Mouse (Mus musculus): ENCODE data around the gene Irf2bp2. TPM values are rescaled to one million over a fixed set of nuclear protein-coding genes. Genes with fewer than 3 reads are reported as not detected.

Gene Irf2bp2
- polyA plus RNA-seq, 1 experiment from 2014 or later = 8.0 TPM

- Histone ChIP-seq H3K4me1 (ENCODE audit: control insufficient read depth, insufficient read depth, low read depth, low read length) (no peaks in the 10 kb centered on the region), H3K36me3 (ENCODE audit: control insufficient read depth, insufficient read depth, low read length) (no peaks in the 10 kb centered on the region), H3K4me2 (ENCODE audit: low read length) (no peak overlapping the region), H3K27ac (ENCODE audit: low read depth, low read length) (no peak overlapping the region), H3K9me3 (ENCODE audit: control insufficient read depth, low read length) (peaks cover 3% of the 10 kb centered on the region; the same call in 1 of the 2 replicates), H3K9ac (ENCODE audit: low read depth, low read length) (no peak overlapping the region), H3K27me3 (replicated peaks; ENCODE audit: control insufficient read depth, insufficient read depth, low read length) (no peaks in the 10 kb centered on the region), H3K4me3 (ENCODE audit: low read length) (no peak overlapping the region)
- WGBS = 94% methylated on average over 8 of the region's 8 CpGs
- no peak for ATAC-seq
Measured at GRCm38 (mm10) chr8:126576919-126577318, 16.9 kb downstream of the Irf2bp2 start.

DNA sequence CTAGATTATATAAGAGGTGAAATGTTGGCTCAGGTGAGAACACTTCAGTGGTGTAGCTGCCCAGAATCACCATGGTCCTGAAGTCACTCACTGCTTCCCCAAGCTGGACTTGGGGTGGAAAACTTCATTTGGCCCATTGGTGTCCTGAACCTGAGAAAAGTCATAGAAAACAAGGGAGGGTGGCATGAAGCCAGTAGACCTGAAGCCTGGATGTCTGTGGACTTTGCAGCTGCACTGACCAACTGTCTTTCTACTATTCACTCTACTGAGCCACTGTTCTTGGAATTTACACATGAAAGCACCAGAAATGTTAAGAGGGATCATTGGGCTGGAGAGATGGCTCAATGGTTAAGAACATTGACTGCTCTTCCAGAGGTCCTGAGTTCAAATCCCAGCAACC, 17.7 kb downstream of the Irf2bp2 start:
- Histone ChIP-seq H3K9ac (ENCODE audit: low read depth, low read length) (no peak overlapping the region), H3K27ac (ENCODE audit: low read depth, low read length) (no peak overlapping the region), H3K4me1 (ENCODE audit: control insufficient read depth, insufficient read depth, low read depth, low read length) (no peaks in the 10 kb centered on the region), H3K27me3 (replicated peaks; ENCODE audit: control insufficient read depth, insufficient read depth, low read length) (no peaks in the 10 kb centered on the region), H3K4me2 (ENCODE audit: low read length) (no peak overlapping the region), H3K4me3 (ENCODE audit: low read length) (no peak overlapping the region), H3K9me3 (ENCODE audit: control insufficient read depth, low read length) (peaks cover 3% of the 10 kb centered on the region; the same call in 1 of the 2 replicates), H3K36me3 (ENCODE audit: control insufficient read depth, insufficient read depth, low read length) (no peaks in the 10 kb centered on the region)
- no peak for ATAC-seq

DNA sequence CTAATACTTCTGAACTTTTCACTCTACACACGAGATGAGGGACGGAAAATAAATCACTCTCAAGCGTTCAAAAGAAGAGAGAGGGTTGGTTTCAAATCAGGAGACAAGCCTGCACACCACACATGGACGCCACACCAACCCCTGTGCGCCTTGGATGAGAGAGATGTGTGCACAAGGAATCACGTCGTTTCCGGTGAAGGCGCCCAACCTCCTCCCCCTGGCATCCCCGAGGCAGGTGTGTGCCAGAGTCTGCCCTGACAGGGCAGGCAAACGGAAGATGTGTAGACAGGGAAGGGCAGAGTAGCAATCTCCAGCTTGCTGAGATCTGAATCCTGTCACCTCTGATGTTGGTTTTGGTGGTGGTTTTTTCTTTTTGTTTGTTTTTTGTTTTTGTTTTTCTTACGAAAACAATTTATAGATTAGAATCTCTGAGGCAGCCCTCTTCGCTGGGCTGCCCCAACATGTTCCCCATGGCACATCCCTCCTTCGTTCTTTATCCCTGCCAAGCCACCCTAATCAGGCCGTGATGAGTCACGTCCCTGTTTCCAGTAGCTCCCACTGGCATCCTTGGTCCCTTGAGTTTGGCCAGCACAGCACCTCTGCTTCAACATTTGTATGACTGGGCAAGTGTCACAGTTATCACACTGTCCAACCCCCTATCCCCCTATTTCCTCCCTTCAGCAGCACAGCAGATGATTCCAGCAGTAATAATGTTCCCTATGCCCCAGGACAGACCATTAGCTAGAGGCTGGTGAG, 18.7 kb downstream of the Irf2bp2 start:
- Histone ChIP-seq H3K4me2 (ENCODE audit: low read length) (no peak overlapping the region), H3K4me3 (ENCODE audit: low read length) (no peak overlapping the region), H3K9ac (ENCODE audit: low read depth, low read length) (no peak overlapping the region), H3K27ac (ENCODE audit: low read depth, low read length) (no peak overlapping the region), H3K4me1 (ENCODE audit: control insufficient read depth, insufficient read depth, low read depth, low read length) (peaks cover 1% of the 10 kb centered on the region; the same call in 1 of the 2 replicates), H3K36me3 (ENCODE audit: control insufficient read depth, insufficient read depth, low read length) (no peaks in the 10 kb centered on the region), H3K9me3 (ENCODE audit: control insufficient read depth, low read length) (no peaks in the 10 kb centered on the region), H3K27me3 (replicated peaks; ENCODE audit: control insufficient read depth, insufficient read depth, low read length) (no peaks in the 10 kb centered on the region)
- WGBS = 90% methylated on average over 16 of the region's 16 CpGs
- ATAC-seq = no peak

DNA sequence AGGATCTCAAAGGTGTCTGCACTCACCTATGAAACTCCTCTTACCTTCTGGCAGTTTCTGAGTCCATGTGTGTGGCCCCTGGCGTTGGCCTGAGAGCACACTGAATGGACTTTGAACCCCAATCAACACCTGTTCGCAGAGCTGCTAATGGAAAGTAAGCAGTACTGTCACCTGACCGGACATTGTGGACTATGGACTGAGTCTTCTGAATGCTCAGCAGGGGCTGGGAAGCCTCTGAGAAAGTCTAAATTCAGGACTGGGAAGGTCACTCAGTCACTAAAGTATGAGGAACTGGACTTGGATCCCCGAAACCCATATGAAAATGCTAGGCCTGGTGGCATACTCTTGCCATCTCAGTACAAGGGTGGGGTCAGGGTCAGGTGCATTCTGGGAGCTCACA, 19.9 kb downstream of the Irf2bp2 start:
- Histone ChIP-seq H3K4me2 (ENCODE audit: low read length) (no peak overlapping the region), H3K27ac (ENCODE audit: low read depth, low read length) (no peak overlapping the region), H3K9me3 (ENCODE audit: control insufficient read depth, low read length) (no peaks in the 10 kb centered on the region), H3K9ac (ENCODE audit: low read depth, low read length) (no peak overlapping the region), H3K4me1 (ENCODE audit: control insufficient read depth, insufficient read depth, low read depth, low read length) (peaks cover 6% of the 10 kb centered on the region; the same call in 1 of the 2 replicates), H3K36me3 (ENCODE audit: control insufficient read depth, insufficient read depth, low read length) (no peaks in the 10 kb centered on the region), H3K27me3 (replicated peaks; ENCODE audit: control insufficient read depth, insufficient read depth, low read length) (no peaks in the 10 kb centered on the region), H3K4me3 (ENCODE audit: low read length) (no peak overlapping the region)
- 93% methylated on average over 4 of the region's 4 CpGs for WGBS
- ATAC-seq = no peak

DNA sequence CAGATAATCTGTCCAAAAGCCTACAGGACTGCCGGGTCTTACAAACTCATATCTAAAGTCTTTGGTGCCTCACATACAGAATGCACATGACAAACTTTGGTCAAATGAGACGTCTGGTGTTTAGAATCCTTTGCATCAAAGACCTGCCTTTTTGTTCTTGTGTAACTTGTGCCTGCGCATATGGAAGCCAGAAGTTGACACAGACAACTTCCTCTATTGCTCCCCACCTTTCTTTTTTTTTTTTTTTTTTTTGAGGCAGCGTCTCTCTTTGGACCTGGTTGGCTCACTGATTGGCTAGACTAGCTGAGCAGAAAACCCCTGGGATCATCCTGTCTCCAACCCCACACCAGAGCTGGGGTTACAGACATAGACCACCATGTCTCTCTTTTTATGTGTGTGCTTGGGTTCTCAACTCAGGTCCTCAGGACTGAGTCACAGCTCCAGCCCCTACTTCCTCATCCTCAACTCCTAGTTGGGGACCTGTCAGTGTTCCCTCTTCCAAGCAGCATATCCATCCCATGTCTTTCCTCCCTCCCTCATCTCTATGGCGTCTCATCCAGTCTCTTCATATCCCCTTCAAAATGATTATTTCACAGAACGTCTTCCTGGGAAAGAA, 20.6 kb downstream of the Irf2bp2 start:
- no peaks in the 10 kb centered on the region for H3K9me3 ChIP-seq (ENCODE audit: control insufficient read depth, low read length)
- no peak for ATAC-seq

GRCm38 (mm10) chr8:126571065-126571660, 22.6 kb downstream of the Irf2bp2 start:
- Histone ChIP-seq H3K4me2 (ENCODE audit: low read length) (no peak overlapping the region), H3K36me3 (ENCODE audit: control insufficient read depth, insufficient read depth, low read length) (no peaks in the 10 kb centered on the region), H3K27me3 (replicated peaks; ENCODE audit: control insufficient read depth, insufficient read depth, low read length) (no peaks in the 10 kb centered on the region), H3K4me1 (ENCODE audit: control insufficient read depth, insufficient read depth, low read depth, low read length) (peaks cover 18% of the 10 kb centered on the region), H3K4me3 (ENCODE audit: low read length) (no peak overlapping the region), H3K9me3 (ENCODE audit: control insufficient read depth, low read length) (no peaks in the 10 kb centered on the region), H3K27ac (ENCODE audit: low read depth, low read length) (no peak overlapping the region), H3K9ac (ENCODE audit: low read depth, low read length) (no peak overlapping the region)
- ATAC-seq = no peak
- WGBS = 87% methylated on average over 15 of the region's 15 CpGs

More for the DNA sequence above, 20.6 kb downstream of the Irf2bp2 start:
- H3K27ac ChIP-seq (ENCODE audit: low read depth, low read length) = no peak overlapping the region
- H3K27me3 ChIP-seq (replicated peaks; ENCODE audit: control insufficient read depth, insufficient read depth, low read length) = no peaks in the 10 kb centered on the region
- H3K4me1 ChIP-seq (ENCODE audit: control insufficient read depth, insufficient read depth, low read depth, low read length) = peaks cover 6% of the 10 kb centered on the region; the same call in 1 of the 2 replicates
- H3K36me3 ChIP-seq (ENCODE audit: control insufficient read depth, insufficient read depth, low read length) = no peaks in the 10 kb centered on the region
- no peak overlapping the region for H3K4me2 ChIP-seq (ENCODE audit: low read length)
- no peak overlapping the region for H3K9ac ChIP-seq (ENCODE audit: low read depth, low read length)
- WGBS = 89% methylated on average over 6 of the region's 6 CpGs
- no peak overlapping the region for H3K4me3 ChIP-seq (ENCODE audit: low read length)

- ATAC-seq = no peak
- Histone ChIP-seq H3K4me3 (ENCODE audit: low read length) (no peak overlapping the region), H3K9ac (ENCODE audit: low read depth, low read length) (no peak overlapping the region), H3K27me3 (replicated peaks; ENCODE audit: control insufficient read depth, insufficient read depth, low read length) (no peaks in the 10 kb centered on the region), H3K9me3 (ENCODE audit: control insufficient read depth, low read length) (no peaks in the 10 kb centered on the region), H3K4me2 (ENCODE audit: low read length) (no peak overlapping the region), H3K4me1 (ENCODE audit: control insufficient read depth, insufficient read depth, low read depth, low read length) (peaks cover 21% of the 10 kb centered on the region), H3K36me3 (ENCODE audit: control insufficient read depth, insufficient read depth, low read length) (no peaks in the 10 kb centered on the region), H3K27ac (ENCODE audit: low read depth, low read length) (no peak overlapping the region)
- 53% methylated on average over 9 of the region's 9 CpGs for WGBS
Measured at GRCm38 (mm10) chr8:126570521-126571040, 23.2 kb downstream of the Irf2bp2 start.

- ATAC-seq = no peak
- no peaks in the 10 kb centered on the region for H3K9me3 ChIP-seq (ENCODE audit: control insufficient read depth, low read length)
- H3K27me3 ChIP-seq (replicated peaks; ENCODE audit: control insufficient read depth, insufficient read depth, low read length) = no peaks in the 10 kb centered on the region
- peaks cover 21% of the 10 kb centered on the region for H3K4me1 ChIP-seq (ENCODE audit: control insufficient read depth, insufficient read depth, low read depth, low read length)
- no peak overlapping the region for H3K4me2 ChIP-seq (ENCODE audit: low read length)
- H3K36me3 ChIP-seq (ENCODE audit: control insufficient read depth, insufficient read depth, low read length) = no peaks in the 10 kb centered on the region
- no peak overlapping the region for H3K9ac ChIP-seq (ENCODE audit: low read depth, low read length)
- no peak overlapping the region for H3K4me3 ChIP-seq (ENCODE audit: low read length)
- WGBS = 11% methylated on average over 3 of the region's 3 CpGs
- no peak overlapping the region for H3K27ac ChIP-seq (ENCODE audit: low read depth, low read length)
Measured at GRCm38 (mm10) chr8:126570046-126570445, 23.7 kb downstream of the Irf2bp2 start.

DNA sequence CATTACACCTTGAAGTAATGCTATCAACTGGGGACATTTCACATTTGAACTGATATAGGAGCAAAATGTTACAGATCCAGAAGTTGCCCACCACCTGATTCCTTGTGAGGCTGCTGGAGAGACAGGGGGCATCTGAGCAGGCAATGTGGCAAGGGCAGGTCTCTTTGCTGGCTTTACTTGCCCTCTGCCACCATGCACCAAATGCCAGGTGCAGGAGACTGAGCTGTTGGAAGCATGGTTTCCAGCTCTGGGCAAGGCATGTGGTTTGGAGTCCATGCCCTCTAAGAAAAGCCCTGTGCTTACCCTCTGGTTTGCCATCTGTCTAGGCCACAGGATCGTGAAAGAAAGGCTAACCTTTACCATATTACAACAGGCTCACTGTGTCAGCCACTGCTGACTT, 24.1 kb downstream of the Irf2bp2 start:
- WGBS = 26% methylated on average over 1 of the region's 1 CpGs
- no peaks in the 10 kb centered on the region for H3K27me3 ChIP-seq (replicated peaks; ENCODE audit: control insufficient read depth, insufficient read depth, low read length)
- no peaks in the 10 kb centered on the region for H3K9me3 ChIP-seq (ENCODE audit: control insufficient read depth, low read length)
- H3K27ac ChIP-seq (ENCODE audit: low read depth, low read length) = no peak overlapping the region
- no peak overlapping the region for H3K4me3 ChIP-seq (ENCODE audit: low read length)
- H3K36me3 ChIP-seq (ENCODE audit: control insufficient read depth, insufficient read depth, low read length) = no peaks in the 10 kb centered on the region
- no peak overlapping the region for H3K4me2 ChIP-seq (ENCODE audit: low read length)
- no peak overlapping the region for H3K9ac ChIP-seq (ENCODE audit: low read depth, low read length)
- peaks cover 21% of the 10 kb centered on the region for H3K4me1 ChIP-seq (ENCODE audit: control insufficient read depth, insufficient read depth, low read depth, low read length)
- no peak for ATAC-seq

All from hindbrain, embryonic 16.5 days (tissue).